Mouse (Mus musculus): ENCODE measurements at regions not wholly inside any gene's neighbourhood (a gene's known extent, or its start where the extent isn't known, plus 50 kb on each side); places are given as distances from the start of the nearest gene placed in this dataset.

- ATAC-seq (replicated peaks; ENCODE audit: insufficient number of reproducible peaks, insufficient read depth, low FRiP score, low read depth) = no peak
- H3K4me2 ChIP-seq = no peak overlapping the region
- H3K36me3 ChIP-seq = no peaks in the 10 kb centered on the region
- 37% methylated on average over 3 of the region's 3 CpGs for WGBS
- no peaks in the 10 kb centered on the region for H3K9me3 ChIP-seq (replicated peaks)
- no peak overlapping the region for H3K4me3 ChIP-seq
- H3K27ac ChIP-seq = no peak overlapping the region
- H3K27me3 ChIP-seq = no peaks in the 10 kb centered on the region
- H3K9ac ChIP-seq = no peak overlapping the region
- H3K4me1 ChIP-seq (replicated peaks) = no peaks in the 10 kb centered on the region
Observed at GRCm38 (mm10) chr6:22429026-22429425, 73.0 kb upstream of the Fam3c start.

GRCm38 (mm10) chr6:22424161-22424807 is 68.2 kb upstream of the Fam3c start:
- Histone ChIP-seq H3K27ac (no peak overlapping the region), H3K4me2 (no peak overlapping the region), H3K9me3 (replicated peaks) (no peaks in the 10 kb centered on the region), H3K36me3 (no peaks in the 10 kb centered on the region), H3K4me3 (no peak overlapping the region), H3K4me1 (replicated peaks) (no peaks in the 10 kb centered on the region), H3K27me3 (no peaks in the 10 kb centered on the region), H3K9ac (no peak overlapping the region)
- WGBS = 77% methylated on average over 10 of the region's 10 CpGs
- no peak for ATAC-seq (replicated peaks; ENCODE audit: insufficient number of reproducible peaks, insufficient read depth, low FRiP score, low read depth)

- Histone ChIP-seq H3K9me3 (replicated peaks) (no peaks in the 10 kb centered on the region), H3K4me2 (no peak overlapping the region), H3K36me3 (no peaks in the 10 kb centered on the region), H3K27ac (no peak overlapping the region), H3K9ac (no peak overlapping the region), H3K27me3 (no peaks in the 10 kb centered on the region), H3K4me1 (replicated peaks) (no peaks in the 10 kb centered on the region), H3K4me3 (no peak overlapping the region)
- no peak for ATAC-seq (replicated peaks; ENCODE audit: insufficient number of reproducible peaks, insufficient read depth, low FRiP score, low read depth)
- 53% methylated on average over 9 of the region's 9 CpGs for WGBS
Observed at GRCm38 (mm10) chr6:22423070-22423980, 67.3 kb upstream of the Fam3c start.

- ATAC-seq (replicated peaks; ENCODE audit: insufficient number of reproducible peaks, insufficient read depth, low FRiP score, low read depth) = no peak
- H3K36me3 ChIP-seq = no peaks in the 10 kb centered on the region
- H3K4me2 ChIP-seq = no peak overlapping the region
- no peak overlapping the region for H3K9ac ChIP-seq
- H3K9me3 ChIP-seq (replicated peaks) = no peaks in the 10 kb centered on the region
- 66% methylated on average over 2 of the region's 2 CpGs for WGBS
- no peaks in the 10 kb centered on the region for H3K4me1 ChIP-seq (replicated peaks)
- H3K4me3 ChIP-seq = no peak overlapping the region
- no peak overlapping the region for H3K27ac ChIP-seq
- no peaks in the 10 kb centered on the region for H3K27me3 ChIP-seq
Observed at GRCm38 (mm10) chr6:22421551-22421950, 65.5 kb upstream of the Fam3c start.

- H3K4me1 ChIP-seq (replicated peaks) = no peaks in the 10 kb centered on the region
- no peak overlapping the region for H3K27ac ChIP-seq
- H3K36me3 ChIP-seq = no peaks in the 10 kb centered on the region
- no peaks in the 10 kb centered on the region for H3K9me3 ChIP-seq (replicated peaks)
- no peak overlapping the region for H3K9ac ChIP-seq
- no peak overlapping the region for H3K4me2 ChIP-seq
- no peaks in the 10 kb centered on the region for H3K27me3 ChIP-seq
- WGBS = 73% methylated on average over 4 of the region's 4 CpGs
- no peak for ATAC-seq (replicated peaks; ENCODE audit: insufficient number of reproducible peaks, insufficient read depth, low FRiP score, low read depth)
- H3K4me3 ChIP-seq = no peak overlapping the region
Observed at GRCm38 (mm10) chr6:22418279-22418678, 62.2 kb upstream of the Fam3c start.

- no peak overlapping the region for H3K9ac ChIP-seq
- WGBS = 67% methylated on average over 2 of the region's 2 CpGs
- H3K4me2 ChIP-seq = no peak overlapping the region
- H3K9me3 ChIP-seq (replicated peaks) = no peaks in the 10 kb centered on the region
- no peaks in the 10 kb centered on the region for H3K36me3 ChIP-seq
- H3K4me3 ChIP-seq = no peak overlapping the region
- no peak overlapping the region for H3K27ac ChIP-seq
- H3K27me3 ChIP-seq = no peaks in the 10 kb centered on the region
- ATAC-seq (replicated peaks; ENCODE audit: insufficient number of reproducible peaks, insufficient read depth, low FRiP score, low read depth) = no peak
- peaks cover 4% of the 10 kb centered on the region; the same call in 1 of the 2 replicates for H3K4me1 ChIP-seq (replicated peaks)
Observed at GRCm38 (mm10) chr6:22417189-22417588, 61.1 kb upstream of the Fam3c start.

GRCm38 (mm10) chr6:22411796-22412195 is 55.8 kb upstream of the Fam3c start:
- H3K4me3 ChIP-seq = no peak overlapping the region
- H3K4me2 ChIP-seq = no peak overlapping the region
- H3K27ac ChIP-seq = no peak overlapping the region
- no peaks in the 10 kb centered on the region for H3K27me3 ChIP-seq
- H3K9me3 ChIP-seq (replicated peaks) = no peaks in the 10 kb centered on the region
- WGBS = 79% methylated on average over 2 of the region's 2 CpGs
- H3K36me3 ChIP-seq = no peaks in the 10 kb centered on the region
- ATAC-seq (replicated peaks; ENCODE audit: insufficient number of reproducible peaks, insufficient read depth, low FRiP score, low read depth) = no peak
- no peak overlapping the region for H3K9ac ChIP-seq
- H3K4me1 ChIP-seq (replicated peaks) = peaks cover 4% of the 10 kb centered on the region; the same call in 1 of the 2 replicates

- H3K4me1 ChIP-seq (replicated peaks) = peaks cover 4% of the 10 kb centered on the region; the same call in 1 of the 2 replicates
- no peak overlapping the region for H3K9ac ChIP-seq
- no peaks in the 10 kb centered on the region for H3K36me3 ChIP-seq
- WGBS = 50% methylated on average over 7 of the region's 7 CpGs
- H3K9me3 ChIP-seq (replicated peaks) = no peaks in the 10 kb centered on the region
- no peak overlapping the region for H3K4me2 ChIP-seq
- no peak for ATAC-seq (replicated peaks; ENCODE audit: insufficient number of reproducible peaks, insufficient read depth, low FRiP score, low read depth)
- H3K4me3 ChIP-seq = no peak overlapping the region
- H3K27me3 ChIP-seq = no peaks in the 10 kb centered on the region
- no peak overlapping the region for H3K27ac ChIP-seq
Observed at GRCm38 (mm10) chr6:22408808-22409589, 53.0 kb upstream of the Fam3c start.

Data from heart, embryonic 15.5 days (tissue).